Mouse (Mus musculus): ENCODE measurements around the gene Kctd17. TPM values are rescaled to one million over a fixed set of nuclear protein-coding genes. Genes with fewer than 3 reads are reported as not detected.

The Kctd17 gene
- polyA plus RNA-seq, 1 experiment: 78.0 TPM

DNA sequence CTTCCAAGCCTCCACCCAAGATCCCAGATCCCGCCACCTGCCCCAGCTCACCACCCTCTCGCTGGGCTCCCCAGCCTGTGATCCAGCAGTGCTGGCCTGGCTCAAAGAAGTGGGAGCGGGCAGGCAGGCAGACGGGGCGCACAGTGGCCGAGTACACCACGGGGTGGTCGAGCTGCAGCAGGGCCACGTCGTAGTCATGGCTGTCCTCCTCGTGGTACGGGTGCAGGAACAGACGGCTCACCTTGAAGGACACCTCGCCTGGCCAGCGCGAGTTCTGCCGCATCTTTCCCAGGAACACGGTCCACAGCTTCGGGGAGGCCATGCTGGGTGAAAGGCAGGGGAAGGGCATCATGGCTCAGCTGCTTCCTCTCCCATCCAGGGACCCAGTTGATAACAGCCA is 13.9 kb downstream of the Kctd17 start:
- no peaks in the 10 kb centered on the region for H3K36me3 ChIP-seq (ENCODE audit: control insufficient read depth, insufficient read depth, low read length)
- H3K27me3 ChIP-seq (ENCODE audit: control insufficient read depth, insufficient read depth, low read length): no peaks in the 10 kb centered on the region
- DNase-seq: no peak
- TF ChIP-seq CTCF (IDR thresholded peaks at IDR 0.05; ENCODE audit: borderline replicate concordance, control insufficient read depth, extremely low read depth, insufficient read depth, low read length, poor library complexity): no peak
- no peak for TF ChIP-seq POLR2A (IDR thresholded peaks at IDR 0.05; ENCODE audit: control insufficient read depth, extremely low read depth, insufficient read depth, low read length, poor library complexity)
- no peak overlapping the region for H3K27ac ChIP-seq (ENCODE audit: control insufficient read depth, insufficient read depth, low read length)
- peaks cover 9% of the 10 kb centered on the region for H3K4me1 ChIP-seq (replicated peaks; ENCODE audit: control insufficient read depth, insufficient read depth, low read length)
- WGBS: 94% methylated on average over 19 of the region's 19 CpGs
- H3K4me3 ChIP-seq (ENCODE audit: control insufficient read depth, insufficient read depth, low read length): no peak overlapping the region

DNA sequence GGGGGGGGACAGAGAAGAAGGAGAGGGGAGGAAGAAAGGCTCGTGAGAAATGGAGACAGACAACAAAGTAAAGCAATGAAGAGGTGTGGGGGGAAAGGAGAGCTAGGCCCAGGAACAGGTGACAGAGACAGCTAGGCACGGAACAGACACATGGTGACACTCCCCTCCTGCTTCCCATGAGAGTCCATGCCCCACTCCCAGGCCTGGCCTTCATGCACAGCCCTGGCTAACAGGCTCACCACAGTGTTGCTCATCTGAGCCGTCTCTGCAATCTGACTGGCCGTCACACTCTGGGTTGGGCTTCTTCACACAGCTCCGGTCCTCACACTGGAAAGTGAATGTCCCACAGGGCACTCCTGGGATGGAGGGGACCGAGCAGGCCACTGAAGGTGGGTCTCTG is 15.5 kb downstream of the Kctd17 start:
- TF ChIP-seq POLR2A (IDR thresholded peaks at IDR 0.05; ENCODE audit: control insufficient read depth, extremely low read depth, insufficient read depth, low read length, poor library complexity) (no peak), CTCF (IDR thresholded peaks at IDR 0.05; ENCODE audit: borderline replicate concordance, control insufficient read depth, extremely low read depth, insufficient read depth, low read length, poor library complexity) (no peak)
- peaks cover 9% of the 10 kb centered on the region for H3K4me1 ChIP-seq (replicated peaks; ENCODE audit: control insufficient read depth, insufficient read depth, low read length)
- H3K36me3 ChIP-seq (ENCODE audit: control insufficient read depth, insufficient read depth, low read length): no peaks in the 10 kb centered on the region
- WGBS: 94% methylated on average over 6 of the region's 6 CpGs
- no peaks in the 10 kb centered on the region for H3K27me3 ChIP-seq (ENCODE audit: control insufficient read depth, insufficient read depth, low read length)
- no peak overlapping the region for H3K4me3 ChIP-seq (ENCODE audit: control insufficient read depth, insufficient read depth, low read length)
- H3K27ac ChIP-seq (ENCODE audit: control insufficient read depth, insufficient read depth, low read length): no peak overlapping the region
- no peak for DNase-seq

DNA sequence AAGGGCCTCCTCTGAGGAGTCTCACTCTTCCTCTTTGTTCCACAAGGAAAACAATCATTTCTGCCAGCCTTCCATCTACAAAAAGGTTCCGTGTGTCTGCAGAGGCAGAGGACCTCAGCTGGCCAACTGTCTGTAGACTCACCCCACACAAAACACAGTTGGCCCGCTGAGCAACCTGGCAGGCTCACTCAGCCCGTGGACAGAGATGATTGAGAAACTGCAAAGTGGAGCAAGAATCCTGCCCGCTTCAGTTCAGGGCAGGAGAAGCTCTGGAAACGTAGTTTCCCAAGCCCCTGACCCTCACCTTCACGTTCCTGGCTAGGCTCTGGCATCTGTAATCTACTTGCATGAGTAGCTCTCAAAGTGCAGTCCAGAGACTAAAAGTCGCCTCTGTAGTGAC is 18.8 kb downstream of the Kctd17 start:
- 70% methylated on average over 7 of the region's 7 CpGs for WGBS
- H3K36me3 ChIP-seq (ENCODE audit: control insufficient read depth, insufficient read depth, low read length): no peaks in the 10 kb centered on the region
- TF ChIP-seq POLR2A (IDR thresholded peaks at IDR 0.05; ENCODE audit: control insufficient read depth, extremely low read depth, insufficient read depth, low read length, poor library complexity): no peak
- TF ChIP-seq CTCF (IDR thresholded peaks at IDR 0.05; ENCODE audit: borderline replicate concordance, control insufficient read depth, extremely low read depth, insufficient read depth, low read length, poor library complexity): no peak
- peaks cover 18% of the 10 kb centered on the region for H3K4me1 ChIP-seq (replicated peaks; ENCODE audit: control insufficient read depth, insufficient read depth, low read length)
- DNase-seq: no peak
- no peaks in the 10 kb centered on the region for H3K27me3 ChIP-seq (ENCODE audit: control insufficient read depth, insufficient read depth, low read length)
- H3K27ac ChIP-seq (ENCODE audit: control insufficient read depth, insufficient read depth, low read length): no peak overlapping the region
- no peak overlapping the region for H3K4me3 ChIP-seq (ENCODE audit: control insufficient read depth, insufficient read depth, low read length)

DNA sequence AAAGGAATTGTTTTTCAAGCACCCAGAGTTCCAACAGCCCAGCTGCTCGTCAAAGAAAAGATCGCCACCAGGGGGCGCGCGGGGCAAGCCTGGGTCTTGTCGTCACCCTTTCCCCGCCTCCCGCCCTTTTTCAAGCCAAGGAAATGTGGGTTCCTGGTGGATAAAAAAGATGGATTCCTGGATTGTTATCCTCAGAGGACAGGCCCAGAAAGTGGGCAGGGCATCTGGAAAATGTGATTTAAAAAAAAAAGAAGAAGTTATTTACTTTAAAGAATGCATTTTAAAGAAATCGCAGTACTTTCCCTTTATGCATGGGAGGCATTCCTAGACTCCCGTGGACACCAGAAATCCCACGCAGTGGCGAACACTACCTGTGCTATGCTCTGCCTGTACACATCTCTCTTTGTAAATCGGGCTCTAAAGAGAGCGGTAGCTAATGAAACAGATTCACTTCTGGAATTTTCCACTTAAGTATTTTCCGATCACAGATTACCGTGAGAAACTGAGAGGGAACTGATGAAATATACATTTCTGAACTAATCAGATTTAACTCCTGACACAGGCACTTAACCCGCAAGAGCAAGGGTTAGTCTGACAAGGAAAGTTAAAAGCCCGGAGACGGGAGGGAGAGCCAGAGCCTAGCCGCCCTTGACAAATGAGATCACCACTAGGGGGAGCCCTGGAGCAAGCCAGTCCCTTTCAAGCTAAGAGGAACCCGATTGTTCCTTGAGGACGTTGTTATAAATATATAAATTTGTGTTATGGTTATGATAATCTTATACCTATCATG is 19.6 kb downstream of the Kctd17 start:
- peaks cover 18% of the 10 kb centered on the region for H3K4me1 ChIP-seq (replicated peaks; ENCODE audit: control insufficient read depth, insufficient read depth, low read length)
- peak; percentile 91 for DNase-seq
- no peaks in the 10 kb centered on the region for H3K36me3 ChIP-seq (ENCODE audit: control insufficient read depth, insufficient read depth, low read length)
- under 1% methylated on average over 22 of the region's 22 CpGs for WGBS
- H3K4me3 ChIP-seq (ENCODE audit: control insufficient read depth, insufficient read depth, low read length): no peak overlapping the region; the same call in 1 of the 2 replicates
- H3K27me3 ChIP-seq (ENCODE audit: control insufficient read depth, insufficient read depth, low read length): no peaks in the 10 kb centered on the region
- TF ChIP-seq CTCF (IDR thresholded peaks at IDR 0.05; ENCODE audit: borderline replicate concordance, control insufficient read depth, extremely low read depth, insufficient read depth, low read length, poor library complexity) (peak; percentile 93), POLR2A (IDR thresholded peaks at IDR 0.05; ENCODE audit: control insufficient read depth, extremely low read depth, insufficient read depth, low read length, poor library complexity) (no peak)
- peak overlapping the region; percentile 51; the same call in 1 of the 2 replicates for H3K27ac ChIP-seq (ENCODE audit: control insufficient read depth, insufficient read depth, low read length)

GRCm38 (mm10) chr15:78449131-78449530 is 20.8 kb downstream of the Kctd17 start:
- no peak for DNase-seq
- H3K27me3 ChIP-seq (ENCODE audit: control insufficient read depth, insufficient read depth, low read length): no peaks in the 10 kb centered on the region
- H3K4me3 ChIP-seq (ENCODE audit: control insufficient read depth, insufficient read depth, low read length): no peak overlapping the region
- H3K27ac ChIP-seq (ENCODE audit: control insufficient read depth, insufficient read depth, low read length): no peak overlapping the region; the same call in 1 of the 2 replicates
- WGBS: 61% methylated on average over 6 of the region's 6 CpGs
- peaks cover 18% of the 10 kb centered on the region for H3K4me1 ChIP-seq (replicated peaks; ENCODE audit: control insufficient read depth, insufficient read depth, low read length)
- H3K36me3 ChIP-seq (ENCODE audit: control insufficient read depth, insufficient read depth, low read length): no peaks in the 10 kb centered on the region
- TF ChIP-seq POLR2A (IDR thresholded peaks at IDR 0.05; ENCODE audit: control insufficient read depth, extremely low read depth, insufficient read depth, low read length, poor library complexity) (no peak), CTCF (IDR thresholded peaks at IDR 0.05; ENCODE audit: borderline replicate concordance, control insufficient read depth, extremely low read depth, insufficient read depth, low read length, poor library complexity) (no peak)

DNA sequence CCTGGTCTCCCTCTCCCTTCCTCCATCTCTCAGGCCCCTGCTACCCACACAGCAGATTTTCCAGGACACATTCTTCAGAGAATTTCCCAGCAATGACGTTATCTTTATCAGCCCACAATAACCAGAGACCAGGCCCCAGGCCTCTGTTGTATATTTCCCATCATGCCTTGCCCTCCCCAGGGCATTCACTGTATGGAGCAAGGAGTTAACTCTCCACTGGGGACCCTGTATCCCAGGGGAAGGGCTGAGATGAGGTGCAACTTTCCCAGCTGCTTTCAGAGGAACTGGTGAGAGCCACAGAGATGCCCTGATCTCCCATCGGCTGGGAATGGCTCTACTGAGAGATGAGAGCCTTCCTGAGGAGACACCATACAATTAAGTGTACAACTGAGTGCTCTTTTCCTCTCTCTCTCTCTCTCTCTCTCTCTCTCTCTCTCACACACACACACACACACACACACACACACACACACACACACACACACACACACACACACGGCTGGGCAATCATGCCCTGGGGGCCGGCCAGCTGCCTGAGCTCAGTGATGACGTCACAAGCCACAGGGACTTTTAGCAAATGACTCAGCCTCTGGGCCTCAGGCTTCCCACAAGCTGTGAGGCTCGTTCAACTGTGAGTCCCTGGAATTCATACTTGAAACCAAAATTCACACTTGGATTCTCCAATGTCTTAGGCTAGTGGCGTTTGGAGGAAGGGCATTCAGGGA is 21.5 kb downstream of the Kctd17 start:
- 20% methylated on average over 7 of the region's 7 CpGs for WGBS
- no peak for TF ChIP-seq CTCF (IDR thresholded peaks at IDR 0.05; ENCODE audit: borderline replicate concordance, control insufficient read depth, extremely low read depth, insufficient read depth, low read length, poor library complexity)
- no peak for TF ChIP-seq POLR2A (IDR thresholded peaks at IDR 0.05; ENCODE audit: control insufficient read depth, extremely low read depth, insufficient read depth, low read length, poor library complexity)
- no peak overlapping the region; the same call in 1 of the 2 replicates for H3K27ac ChIP-seq (ENCODE audit: control insufficient read depth, insufficient read depth, low read length)
- H3K4me1 ChIP-seq (replicated peaks; ENCODE audit: control insufficient read depth, insufficient read depth, low read length): peaks cover 18% of the 10 kb centered on the region
- H3K36me3 ChIP-seq (ENCODE audit: control insufficient read depth, insufficient read depth, low read length): no peaks in the 10 kb centered on the region
- no peak overlapping the region for H3K4me3 ChIP-seq (ENCODE audit: control insufficient read depth, insufficient read depth, low read length)
- DNase-seq: no peak
- H3K27me3 ChIP-seq (ENCODE audit: control insufficient read depth, insufficient read depth, low read length): no peaks in the 10 kb centered on the region

All from thymus, adult 2 months (tissue).